Mouse (Mus musculus) forebrain, embryonic 15.5 days (tissue): ENCODE results near the gene Try4. TPM values are rescaled to one million over a fixed set of nuclear protein-coding genes. Genes with fewer than 3 reads are reported as not detected.
"Not testable (repeated sequence)": the region's sequence is repeated elsewhere in the genome, so short reads cannot be mapped to it uniquely, and the experiment has no call there.

Source experiments
- ATAC-seq: fragments of 200-750 bp; cut with Nextera tagmentation; replicated peaks from 2 replicates; pipeline ENCODE4 v1.8.0; 2017; ENCODE audit warnings: mild to moderate bottlenecking, moderate TSS enrichment, moderate library complexity
- H3K27ac ChIP-seq: fragments of 300-500 bp; sonication (generic); replicated peaks from 2 replicates; pipeline ENCODE4 v1.5.1; 2015; ENCODE audit warnings: mild to moderate bottlenecking, inconsistent platforms
- H3K27me3 ChIP-seq: fragments of 300-500 bp; sonication (generic); 2 replicates; pipeline ENCODE4 v1.6.1; 2015; ENCODE audit warnings: inconsistent platforms
- H3K36me3 ChIP-seq: fragments of 300-500 bp; sonication (generic); 2 replicates; pipeline ENCODE4 v1.6.1; 2015; ENCODE audit warnings: mild to moderate bottlenecking, inconsistent platforms
- H3K4me1 ChIP-seq: fragments of 300-500 bp; sonication (generic); 2 replicates; pipeline ENCODE4 v1.6.1; 2015; ENCODE audit warnings: inconsistent platforms
- H3K4me2 ChIP-seq: fragments of 300-500 bp; sonication (generic); replicated peaks from 2 replicates; pipeline ENCODE4 v1.6.1; 2015; ENCODE audit warnings: mild to moderate bottlenecking, inconsistent platforms
- H3K4me3 ChIP-seq: fragments of 300-500 bp; sonication (generic); 2 replicates; pipeline ENCODE4 v1.5.1; 2015; ENCODE audit warnings: mild to moderate bottlenecking, inconsistent platforms
- H3K9ac ChIP-seq: fragments of 300-500 bp; sonication (generic); replicated peaks from 2 replicates; pipeline ENCODE4 v1.6.1; 2015; ENCODE audit warnings: mild to moderate bottlenecking, inconsistent platforms
- H3K9me3 ChIP-seq: fragments of 300-500 bp; sonication (generic); 2 replicates; pipeline ENCODE4 v1.6.1; 2016; ENCODE audit warnings: inconsistent platforms
- WGBS: fragments of 180-500 bp; shearing (Covaris S2); methylation state at CpG from one replicate; pipeline ENCODE4 v1.1.7; 2015; ENCODE audit warnings: mixed read lengths; 5-methylcytosine and 5-hydroxymethylcytosine counted together
- polyA plus RNA-seq: library from polyadenylated mRNA; unstranded; fragments of >200 nt; fragmentation: Nextera tagmentation; extraction: Ambion mirVana; gene quantifications from 2 replicates; pipeline ENCODE4 v1.2.1, GENCODE M21; 2015

Gene Try4
- polyA plus RNA-seq: not detected in 2 replicates

- no peak for ATAC-seq
- Histone ChIP-seq H3K36me3 (no peaks in the 10 kb centered on the region), H3K4me3 (no peak within 1 kb of the TSS), H3K9ac (no peak within 1 kb of the TSS), H3K27ac (no peak within 1 kb of the TSS), H3K4me1 (no peaks in the 10 kb centered on the region), H3K4me2 (no peak within 1 kb of the TSS), H3K9me3 (no peaks in the 10 kb centered on the region), H3K27me3 (no peaks in the 10 kb centered on the region)
- 84% methylated on average over 1 of the region's 1 CpGs for WGBS
Observed at GRCm38 (mm10) chr6:41301969-41302368, at the start of gene Try4. Gene Try4 (plus strand): TSS chr6:41302269.

GRCm38 (mm10) chr6:41253314-41253713, 48.8 kb upstream of the Try4 start:
- H3K4me3 ChIP-seq, H3K4me2 ChIP-seq, H3K27ac ChIP-seq, H3K9me3 ChIP-seq, ATAC-seq, H3K4me1 ChIP-seq, H3K36me3 ChIP-seq, H3K9ac ChIP-seq, H3K27me3 ChIP-seq: not testable (repeated sequence)
- 86% methylated on average over 9 of the region's 9 CpGs for WGBS

GRCm38 (mm10) chr6:41256424-41256823, 45.6 kb upstream of the Try4 start:
- Histone ChIP-seq H3K4me1 (no peaks in the 10 kb centered on the region), H3K4me2 (no peak overlapping the region), H3K9me3 (no peaks in the 10 kb centered on the region), H3K4me3 (no peak overlapping the region), H3K9ac (no peak overlapping the region), H3K36me3 (no peaks in the 10 kb centered on the region), H3K27ac (no peak overlapping the region), H3K27me3 (no peaks in the 10 kb centered on the region)
- no peak for ATAC-seq
- WGBS: 89% methylated on average over 2 of the region's 2 CpGs

GRCm38 (mm10) chr6:41257432-41257831, 44.6 kb upstream of the Try4 start:
- Histone ChIP-seq H3K9me3 (no peaks in the 10 kb centered on the region), H3K4me1 (no peaks in the 10 kb centered on the region), H3K9ac (no peak overlapping the region), H3K27ac (no peak overlapping the region), H3K4me2 (no peak overlapping the region), H3K4me3 (no peak overlapping the region), H3K36me3 (no peaks in the 10 kb centered on the region), H3K27me3 (no peaks in the 10 kb centered on the region)
- WGBS: 90% methylated on average over 3 of the region's 3 CpGs
- no peak for ATAC-seq

- 38% methylated on average over 3 of the region's 3 CpGs for WGBS
- Histone ChIP-seq H3K27ac (no peak overlapping the region), H3K9ac (no peak overlapping the region), H3K27me3 (no peaks in the 10 kb centered on the region), H3K36me3 (no peaks in the 10 kb centered on the region), H3K4me2 (no peak overlapping the region), H3K4me1 (no peaks in the 10 kb centered on the region), H3K9me3 (no peaks in the 10 kb centered on the region), H3K4me3 (no peak overlapping the region)
- no peak for ATAC-seq
Observed at GRCm38 (mm10) chr6:41262796-41263195, 39.3 kb upstream of the Try4 start.

GRCm38 (mm10) chr6:41266140-41266539, 35.9 kb upstream of the Try4 start:
- ATAC-seq: no peak
- Histone ChIP-seq H3K9ac (no peak overlapping the region), H3K9me3 (no peaks in the 10 kb centered on the region), H3K36me3 (no peaks in the 10 kb centered on the region), H3K4me1 (no peaks in the 10 kb centered on the region), H3K4me2 (no peak overlapping the region), H3K27ac (no peak overlapping the region), H3K4me3 (no peak overlapping the region), H3K27me3 (no peaks in the 10 kb centered on the region)
- 86% methylated on average over 6 of the region's 6 CpGs for WGBS

- no peak overlapping the region for H3K27ac ChIP-seq
- no peaks in the 10 kb centered on the region for H3K4me1 ChIP-seq
- no peaks in the 10 kb centered on the region for H3K36me3 ChIP-seq
- no peak overlapping the region for H3K9ac ChIP-seq
- H3K9me3 ChIP-seq: no peaks in the 10 kb centered on the region
- no peak for ATAC-seq
- H3K4me3 ChIP-seq: no peak overlapping the region
- WGBS: 9% methylated on average over 1 of the region's 1 CpGs
- H3K27me3 ChIP-seq: no peaks in the 10 kb centered on the region
- H3K4me2 ChIP-seq: no peak overlapping the region
Observed at GRCm38 (mm10) chr6:41298255-41298654, 3.8 kb upstream of the Try4 start.

- not testable (repeated sequence) for H3K9me3 ChIP-seq, H3K4me2 ChIP-seq, H3K9ac ChIP-seq, H3K36me3 ChIP-seq, H3K27ac ChIP-seq, H3K4me3 ChIP-seq, H3K27me3 ChIP-seq, ATAC-seq, H3K4me1 ChIP-seq
- 75% methylated on average over 3 of the region's 3 CpGs for WGBS
Observed at GRCm38 (mm10) chr6:41316741-41317140, 14.7 kb downstream of the Try4 start, which contains the start of gene Try5. Gene Try5 (minus strand): TSS chr6:41316841.

- H3K9ac ChIP-seq: no peak within 1 kb of the TSS
- no peaks in the 10 kb centered on the region for H3K27me3 ChIP-seq
- WGBS: 92% methylated on average over 2 of the region's 2 CpGs
- H3K27ac ChIP-seq: no peak within 1 kb of the TSS
- H3K4me1 ChIP-seq: no peaks in the 10 kb centered on the region
- no peaks in the 10 kb centered on the region for H3K9me3 ChIP-seq
- H3K36me3 ChIP-seq: no peaks in the 10 kb centered on the region
- ATAC-seq: no peak
- no peak within 1 kb of the TSS for H3K4me2 ChIP-seq
- H3K4me3 ChIP-seq: no peak within 1 kb of the TSS
Observed at GRCm38 (mm10) chr6:41353932-41354331, 51.9 kb downstream of the Try4 start, which contains the start of gene Try10. Gene Try10 (plus strand): TSS chr6:41354105.

Other genes starting within 250 kb of the Try4 start
- gene Try5, start 14.6 kb downstream of the Try4 start, polyA plus RNA-seq: 0.29 and 0.32 TPM in 2 replicates
- not detected in 2 replicates for gene Try10, start 51.8 kb downstream of the Try4 start, polyA plus RNA-seq
- gene Prss3, start 75.4 kb downstream of the Try4 start, polyA plus RNA-seq: not detected in 2 replicates
- not detected in 2 replicates for gene Gm5771, start 90.1 kb downstream of the Try4 start, polyA plus RNA-seq
- not detected in 2 replicates for gene Gm10334, start 143.9 kb downstream of the Try4 start, polyA plus RNA-seq
- gene Prss1, start 156.7 kb downstream of the Try4 start, polyA plus RNA-seq: not detected in 2 replicates
- gene Prss2, start 219.5 kb downstream of the Try4 start, polyA plus RNA-seq: not detected in 2 replicates